Mouse (Mus musculus): ENCODE results near the gene Fam216a. TPM values are rescaled to one million over a fixed set of nuclear protein-coding genes. Genes with fewer than 3 reads are reported as not detected.

Fam216a gene
- polyA plus RNA-seq, 1 experiment from 2014 or later = 107 TPM

DNA sequence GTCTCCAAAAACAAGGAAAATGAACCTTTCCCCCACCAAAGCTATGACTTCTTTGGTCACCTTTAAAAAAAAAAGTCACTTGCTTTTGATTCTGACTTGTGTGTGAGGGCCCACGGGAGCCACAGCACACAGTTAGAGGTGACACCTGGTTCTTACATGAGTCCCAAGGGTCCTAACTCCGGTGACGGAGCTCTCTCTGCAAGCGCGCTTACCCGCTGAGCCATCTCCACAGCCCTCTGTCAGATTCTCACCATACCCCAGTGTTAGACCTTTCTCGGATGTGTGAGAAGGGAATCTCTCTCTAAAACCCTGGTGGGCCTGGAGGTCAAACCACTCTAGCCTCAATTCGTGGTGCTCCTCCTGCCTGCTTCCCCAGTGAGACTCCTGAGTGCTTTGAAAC, 25.3 kb upstream of the Fam216a start:
- no peak for ATAC-seq (replicated peaks; ENCODE audit: insufficient number of reproducible peaks, low FRiP score, low TSS enrichment, low read depth)

DNA sequence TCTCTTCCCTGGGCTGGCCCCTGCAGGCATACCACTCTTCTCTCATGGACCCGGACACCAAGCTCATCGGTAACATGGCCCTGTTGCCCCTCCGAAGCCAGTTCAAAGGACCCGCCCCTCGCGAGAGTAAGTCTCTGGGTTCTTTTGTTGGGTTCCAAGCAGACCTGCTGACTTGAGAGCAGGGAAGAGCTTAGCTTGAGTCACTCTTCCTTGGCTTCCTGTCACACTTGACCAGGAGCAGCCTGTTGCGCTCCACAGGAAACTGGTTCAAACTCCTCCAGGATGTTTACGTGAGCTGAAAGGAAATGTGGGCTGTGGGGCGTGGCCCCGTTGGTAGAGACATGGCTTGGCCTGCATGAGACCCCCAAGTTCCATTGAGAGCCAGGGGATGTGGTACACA, 24.6 kb upstream of the Fam216a start:
- H3K4me3 ChIP-seq (ENCODE audit: low read depth, low read length) = no peak overlapping the region
- peaks cover 3% of the 10 kb centered on the region; the same call in 1 of the 2 replicates for H3K4me1 ChIP-seq (ENCODE audit: control insufficient read depth, insufficient read depth, low read length)
- DNase-seq (ENCODE audit: low spot score) (no peak), ATAC-seq (replicated peaks; ENCODE audit: insufficient number of reproducible peaks, low FRiP score, low TSS enrichment, low read depth) (no peak)
- no peak overlapping the region for H3K4me2 ChIP-seq (ENCODE audit: low read depth, low read length)
- 87% methylated on average over 10 of the region's 10 CpGs for WGBS
- H3K27ac ChIP-seq (replicated peaks; ENCODE audit: low read depth, low read length) = no peak overlapping the region
- no peaks in the 10 kb centered on the region for H3K9me3 ChIP-seq (replicated peaks; ENCODE audit: control insufficient read depth, low read length)
- peaks cover 3% of the 10 kb centered on the region for H3K36me3 ChIP-seq (replicated peaks; ENCODE audit: control insufficient read depth, insufficient read depth, low read depth, low read length)
- no peaks in the 10 kb centered on the region for H3K27me3 ChIP-seq (ENCODE audit: control insufficient read depth, insufficient read depth, low read length)
- no peak overlapping the region for H3K9ac ChIP-seq (replicated peaks; ENCODE audit: low read length)

More for the DNA sequence above, 25.3 kb upstream of the Fam216a start:
- peaks cover 3% of the 10 kb centered on the region for H3K36me3 ChIP-seq (replicated peaks; ENCODE audit: control insufficient read depth, insufficient read depth, low read depth, low read length)
- H3K4me2 ChIP-seq (ENCODE audit: low read depth, low read length) = no peak overlapping the region
- H3K9ac ChIP-seq (replicated peaks; ENCODE audit: low read length) = no peak overlapping the region
- no peak overlapping the region for H3K27ac ChIP-seq (replicated peaks; ENCODE audit: low read depth, low read length)
- DNase-seq (ENCODE audit: low spot score) = no peak
- H3K27me3 ChIP-seq (ENCODE audit: control insufficient read depth, insufficient read depth, low read length) = no peaks in the 10 kb centered on the region
- no peaks in the 10 kb centered on the region for H3K9me3 ChIP-seq (replicated peaks; ENCODE audit: control insufficient read depth, low read length)
- 92% methylated on average over 8 of the region's 8 CpGs for WGBS
- H3K4me3 ChIP-seq (ENCODE audit: low read depth, low read length) = no peak overlapping the region
- H3K4me1 ChIP-seq (ENCODE audit: control insufficient read depth, insufficient read depth, low read length) = no peaks in the 10 kb centered on the region; the same call in 1 of the 2 replicates

DNA sequence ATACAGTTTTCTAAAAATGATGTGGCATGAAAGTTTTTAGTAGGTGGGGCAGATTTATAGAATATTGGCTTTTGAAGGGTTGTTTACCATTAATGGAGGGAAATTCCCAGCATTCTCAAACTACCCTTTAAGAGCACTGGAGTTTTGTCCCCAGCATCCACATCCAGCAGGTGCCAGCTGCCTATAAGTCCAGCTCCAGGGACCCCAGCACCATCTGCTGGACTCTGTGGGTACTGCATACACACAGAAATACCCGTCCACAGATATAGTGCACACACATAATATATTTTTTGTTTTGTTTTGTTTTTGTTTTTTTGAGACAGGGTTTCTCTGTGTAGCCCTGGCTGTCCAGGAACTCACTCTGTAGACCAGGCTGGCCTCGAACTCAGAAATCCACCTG, 21.7 kb upstream of the Fam216a start:
- H3K36me3 ChIP-seq (replicated peaks; ENCODE audit: control insufficient read depth, insufficient read depth, low read depth, low read length) = peaks cover 3% of the 10 kb centered on the region
- no peak overlapping the region for H3K9ac ChIP-seq (replicated peaks; ENCODE audit: low read length)
- H3K27ac ChIP-seq (replicated peaks; ENCODE audit: low read depth, low read length) = no peak overlapping the region
- no peak overlapping the region for H3K4me3 ChIP-seq (ENCODE audit: low read depth, low read length)
- ATAC-seq (replicated peaks; ENCODE audit: insufficient number of reproducible peaks, low FRiP score, low TSS enrichment, low read depth) (no peak), DNase-seq (ENCODE audit: low spot score) (peak; percentile 80)
- H3K9me3 ChIP-seq (replicated peaks; ENCODE audit: control insufficient read depth, low read length) = no peaks in the 10 kb centered on the region
- WGBS = 61% methylated on average over 2 of the region's 2 CpGs
- H3K4me1 ChIP-seq (ENCODE audit: control insufficient read depth, insufficient read depth, low read length) = peaks cover 3% of the 10 kb centered on the region; the same call in 1 of the 2 replicates
- H3K4me2 ChIP-seq (ENCODE audit: low read depth, low read length) = no peak overlapping the region
- no peaks in the 10 kb centered on the region for H3K27me3 ChIP-seq (ENCODE audit: control insufficient read depth, insufficient read depth, low read length)

DNA sequence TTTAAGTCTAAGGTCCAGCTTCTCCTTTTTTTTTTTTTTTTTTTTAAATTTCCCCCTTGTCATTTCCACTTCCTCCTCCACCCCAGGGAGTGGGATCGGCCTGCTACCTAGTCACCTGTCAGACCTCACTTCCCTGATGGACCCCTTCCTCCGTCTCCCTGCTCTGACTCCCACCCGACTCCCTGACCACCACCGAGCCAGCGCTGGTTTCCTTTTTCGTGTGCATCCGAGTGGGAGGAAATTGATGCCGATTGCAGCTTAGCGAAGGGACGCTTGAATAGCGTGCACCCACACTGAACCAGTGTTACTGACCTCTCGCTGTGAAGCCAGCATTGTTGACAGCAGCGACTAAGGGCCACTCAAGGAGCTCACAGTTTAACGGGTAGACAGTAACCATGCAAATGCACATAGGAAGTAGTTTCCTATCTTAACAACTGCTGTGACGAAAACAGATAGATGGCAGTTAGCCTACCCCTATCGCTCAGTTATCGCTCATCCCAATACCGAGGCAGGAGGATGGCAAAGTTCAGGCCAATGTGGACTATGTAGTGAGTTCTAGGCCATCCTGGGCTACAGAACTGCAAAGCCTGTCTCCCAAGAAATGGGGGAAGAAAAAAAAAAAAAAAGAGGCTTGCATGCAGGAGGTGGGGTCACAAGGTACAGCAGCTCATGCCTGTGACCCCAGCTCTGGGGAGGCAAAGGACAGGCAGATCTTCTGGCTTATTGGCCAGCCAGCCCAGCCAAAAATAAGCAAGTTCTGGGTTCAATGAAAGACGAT, 20.3 kb upstream of the Fam216a start:
- WGBS = 16% methylated on average over 19 of the region's 19 CpGs
- Histone ChIP-seq H3K9ac (replicated peaks; ENCODE audit: low read length) (peak overlapping the region; percentile 77), H3K9me3 (replicated peaks; ENCODE audit: control insufficient read depth, low read length) (no peaks in the 10 kb centered on the region), H3K4me1 (ENCODE audit: control insufficient read depth, insufficient read depth, low read length) (peaks cover 3% of the 10 kb centered on the region; the same call in 1 of the 2 replicates), H3K4me3 (ENCODE audit: low read depth, low read length) (peak overlapping the region; percentile 82), H3K27me3 (ENCODE audit: control insufficient read depth, insufficient read depth, low read length) (no peaks in the 10 kb centered on the region), H3K4me2 (ENCODE audit: low read depth, low read length) (peak overlapping the region; percentile 82), H3K36me3 (replicated peaks; ENCODE audit: control insufficient read depth, insufficient read depth, low read depth, low read length) (peaks cover 3% of the 10 kb centered on the region), H3K27ac (replicated peaks; ENCODE audit: low read depth, low read length) (no peak overlapping the region)
- ATAC-seq (replicated peaks; ENCODE audit: insufficient number of reproducible peaks, low FRiP score, low TSS enrichment, low read depth) (no peak), DNase-seq (ENCODE audit: low spot score) (no peak)

DNA sequence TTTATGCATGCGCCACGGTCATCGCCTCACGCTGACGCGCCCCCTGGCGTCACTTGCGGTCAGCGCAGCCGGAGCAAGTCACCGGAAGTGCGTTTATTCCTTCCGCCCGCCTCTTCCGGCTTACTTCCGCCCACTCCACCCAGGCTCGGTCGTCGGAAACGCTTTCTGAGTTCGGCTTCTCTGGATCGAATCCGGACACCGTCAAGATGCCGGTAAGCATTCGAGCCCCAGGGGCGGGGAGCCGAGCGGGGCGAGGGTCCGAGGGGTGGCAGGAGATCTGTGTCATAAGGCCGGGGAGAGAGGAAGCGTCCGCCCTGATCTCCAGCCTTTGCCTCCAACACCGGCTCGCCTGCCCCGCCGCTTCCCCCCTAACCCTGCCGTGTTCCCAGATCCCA, 19.6 kb upstream of the Fam216a start, which contains the start of gene Arpc3:
TSS of gene Arpc3 (plus strand) at position 93 of the 395 bp plus-strand sequence.
- Histone ChIP-seq H3K9me3 (replicated peaks; ENCODE audit: control insufficient read depth, low read length) (no peaks in the 10 kb centered on the region), H3K27me3 (ENCODE audit: control insufficient read depth, insufficient read depth, low read length) (no peaks in the 10 kb centered on the region), H3K4me2 (ENCODE audit: low read depth, low read length) (peak within 1 kb of the TSS; percentile 82), H3K9ac (replicated peaks; ENCODE audit: low read length) (peak within 1 kb of the TSS; percentile 77), H3K27ac (replicated peaks; ENCODE audit: low read depth, low read length) (no peak within 1 kb of the TSS), H3K36me3 (replicated peaks; ENCODE audit: control insufficient read depth, insufficient read depth, low read depth, low read length) (peaks cover 2% of the 10 kb centered on the region), H3K4me3 (ENCODE audit: low read depth, low read length) (peak within 1 kb of the TSS; percentile 82), H3K4me1 (ENCODE audit: control insufficient read depth, insufficient read depth, low read length) (peaks cover 3% of the 10 kb centered on the region; the same call in 1 of the 2 replicates)
- WGBS = under 1% methylated on average over 39 of the region's 39 CpGs
- DNase-seq (ENCODE audit: low spot score) (peak; percentile 92), ATAC-seq (replicated peaks; ENCODE audit: insufficient number of reproducible peaks, low FRiP score, low TSS enrichment, low read depth) (peak; percentile 87)

- Histone ChIP-seq H3K36me3 (replicated peaks; ENCODE audit: control insufficient read depth, insufficient read depth, low read depth, low read length) (no peaks in the 10 kb centered on the region), H3K4me3 (ENCODE audit: low read depth, low read length) (peak overlapping the region; percentile 82; the same call in 1 of the 2 replicates), H3K9ac (replicated peaks; ENCODE audit: low read length) (no peak overlapping the region), H3K4me1 (ENCODE audit: control insufficient read depth, insufficient read depth, low read length) (peaks cover 3% of the 10 kb centered on the region; the same call in 1 of the 2 replicates), H3K4me2 (ENCODE audit: low read depth, low read length) (no peak overlapping the region), H3K27ac (replicated peaks; ENCODE audit: low read depth, low read length) (no peak overlapping the region), H3K9me3 (replicated peaks; ENCODE audit: control insufficient read depth, low read length) (no peaks in the 10 kb centered on the region), H3K27me3 (ENCODE audit: control insufficient read depth, insufficient read depth, low read length) (no peaks in the 10 kb centered on the region)
- DNase-seq (ENCODE audit: low spot score) (no peak), ATAC-seq (replicated peaks; ENCODE audit: insufficient number of reproducible peaks, low FRiP score, low TSS enrichment, low read depth) (no peak)
- 52% methylated on average over 15 of the region's 16 CpGs for WGBS
These were observed 19.1 kb upstream of the Fam216a start for GRCm38 (mm10) chr5:122391178-122391785.

- H3K27ac ChIP-seq (replicated peaks; ENCODE audit: low read depth, low read length) = no peak overlapping the region
- peaks cover 3% of the 10 kb centered on the region; the same call in 1 of the 2 replicates for H3K4me1 ChIP-seq (ENCODE audit: control insufficient read depth, insufficient read depth, low read length)
- DNase-seq (ENCODE audit: low spot score) (no peak), ATAC-seq (replicated peaks; ENCODE audit: insufficient number of reproducible peaks, low FRiP score, low TSS enrichment, low read depth) (no peak; the same call in 1 of the 2 replicates)
- no peaks in the 10 kb centered on the region for H3K27me3 ChIP-seq (ENCODE audit: control insufficient read depth, insufficient read depth, low read length)
- H3K9ac ChIP-seq (replicated peaks; ENCODE audit: low read length) = no peak overlapping the region
- H3K4me3 ChIP-seq (ENCODE audit: low read depth, low read length) = no peak overlapping the region
- H3K4me2 ChIP-seq (ENCODE audit: low read depth, low read length) = no peak overlapping the region
- H3K36me3 ChIP-seq (replicated peaks; ENCODE audit: control insufficient read depth, insufficient read depth, low read depth, low read length) = no peaks in the 10 kb centered on the region
- no peaks in the 10 kb centered on the region for H3K9me3 ChIP-seq (replicated peaks; ENCODE audit: control insufficient read depth, low read length)
These were observed 18.5 kb upstream of the Fam216a start for GRCm38 (mm10) chr5:122390671-122391070.

GRCm38 (mm10) chr5:122390006-122390405, 17.8 kb upstream of the Fam216a start:
- Histone ChIP-seq H3K4me1 (ENCODE audit: control insufficient read depth, insufficient read depth, low read length) (peaks cover 3% of the 10 kb centered on the region; the same call in 1 of the 2 replicates), H3K9me3 (replicated peaks; ENCODE audit: control insufficient read depth, low read length) (no peaks in the 10 kb centered on the region), H3K4me2 (ENCODE audit: low read depth, low read length) (no peak overlapping the region), H3K9ac (replicated peaks; ENCODE audit: low read length) (no peak overlapping the region), H3K27me3 (ENCODE audit: control insufficient read depth, insufficient read depth, low read length) (no peaks in the 10 kb centered on the region), H3K4me3 (ENCODE audit: low read depth, low read length) (no peak overlapping the region), H3K36me3 (replicated peaks; ENCODE audit: control insufficient read depth, insufficient read depth, low read depth, low read length) (no peaks in the 10 kb centered on the region), H3K27ac (replicated peaks; ENCODE audit: low read depth, low read length) (no peak overlapping the region)
- 91% methylated on average over 5 of the region's 5 CpGs for WGBS
- no peak for ATAC-seq (replicated peaks; ENCODE audit: insufficient number of reproducible peaks, low FRiP score, low TSS enrichment, low read depth)
- no peak for DNase-seq (ENCODE audit: low spot score)
